Mouse (Mus musculus) embryonic fibroblast, embryonic 13.5 days (primary cell): ENCODE results near the gene Arpc3.

Experiments used
- CTCF ChIP-seq: IDR thresholded peaks from 2 replicates; pipeline ENCODE4 v1.5.1; 2011; ENCODE audit warnings: mild to moderate bottlenecking, control low read depth, low read length, moderate library complexity, borderline replicate concordance; ENCODE audit not compliant: insufficient read depth
- POLR2A ChIP-seq: IDR thresholded peaks from 2 replicates; pipeline ENCODE4 v1.6.1; 2011; ENCODE audit warnings: low read depth, mild to moderate bottlenecking, control low read depth, low read length, moderate library complexity

DNA sequence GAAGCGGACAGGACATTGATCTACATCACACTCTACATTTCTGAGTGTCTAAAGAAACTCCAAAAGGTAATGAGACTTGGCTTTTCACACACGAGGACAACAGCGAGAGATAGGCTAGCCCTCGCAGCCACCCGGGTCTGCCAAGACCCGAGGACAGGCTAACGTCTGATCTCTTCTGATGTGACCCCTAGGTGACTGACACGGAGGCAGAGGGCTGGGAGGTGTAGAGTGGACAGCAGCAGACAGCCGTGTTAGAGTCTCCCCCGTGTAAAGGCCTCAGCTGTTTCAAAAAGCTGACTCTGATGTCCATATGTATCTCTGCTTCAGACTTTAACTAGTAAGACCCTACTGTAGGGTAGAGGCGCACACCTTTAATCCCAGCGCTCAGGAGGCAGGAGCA, 11.7 kb downstream of the Arpc3 start:
- TF ChIP-seq CTCF = no peak
- no peak for TF ChIP-seq POLR2A
